Mouse (Mus musculus): Measurements from ENCODE around the gene Serpinb9. TPM values are rescaled to one million over a fixed set of nuclear protein-coding genes. Genes with fewer than 3 reads are reported as not detected.

Serpinb9 gene
- polyA plus RNA-seq, 1 experiment, result not detected

GRCm38 (mm10) chr13:33043542-33043941 lies 40.5 kb downstream of the Serpinb9 start:
- WGBS, result 91% methylated on average over 3 of the region's 3 CpGs
- Histone ChIP-seq H3K4me1 (ENCODE audit: control insufficient read depth, insufficient read depth, low read length) (no peaks in the 10 kb centered on the region), H3K27ac (ENCODE audit: insufficient read depth, low read depth, low read length) (no peak overlapping the region), H3K4me3 (ENCODE audit: insufficient read depth, low read depth, low read length) (no peak overlapping the region)
- no peak for TF ChIP-seq POLR2A (IDR thresholded peaks at IDR 0.05; ENCODE audit: insufficient read depth, low read depth, low read length)
- no peak for TF ChIP-seq CTCF (IDR thresholded peaks at IDR 0.05; ENCODE audit: insufficient read depth, low read depth, low read length)

- H3K4me1 ChIP-seq (ENCODE audit: control insufficient read depth, insufficient read depth, low read length), result no peaks in the 10 kb centered on the region
- H3K4me3 ChIP-seq (ENCODE audit: insufficient read depth, low read depth, low read length), result no peak overlapping the region
- WGBS, result 89% methylated on average over 2 of the region's 2 CpGs
- no peak overlapping the region for H3K27ac ChIP-seq (ENCODE audit: insufficient read depth, low read depth, low read length)
- TF ChIP-seq CTCF (IDR thresholded peaks at IDR 0.05; ENCODE audit: insufficient read depth, low read depth, low read length) (no peak), POLR2A (IDR thresholded peaks at IDR 0.05; ENCODE audit: insufficient read depth, low read depth, low read length) (no peak)
Measured at GRCm38 (mm10) chr13:33047234-33047633, 44.2 kb downstream of the Serpinb9 start.

DNA sequence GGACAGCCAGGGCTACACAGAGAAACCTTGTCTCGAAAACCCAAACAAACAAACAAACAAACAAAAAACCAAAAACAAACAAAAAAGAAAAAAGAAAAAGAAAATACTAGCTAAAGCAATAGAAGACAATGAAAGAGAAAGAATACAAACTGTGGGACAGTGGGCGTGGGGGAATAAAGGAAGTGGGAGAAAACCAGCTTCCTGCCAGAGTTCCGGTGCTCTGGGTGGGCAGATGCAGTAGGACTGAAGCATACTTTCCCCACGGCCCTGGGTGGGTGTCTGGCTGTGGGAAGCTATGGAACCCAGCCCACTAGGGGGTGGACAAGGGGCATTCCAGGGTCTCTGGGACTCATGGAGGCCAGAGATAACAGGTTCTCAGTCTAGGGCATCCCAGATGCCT lies 45.1 kb downstream of the Serpinb9 start:
- Histone ChIP-seq H3K27ac (ENCODE audit: insufficient read depth, low read depth, low read length) (no peak overlapping the region), H3K4me3 (ENCODE audit: insufficient read depth, low read depth, low read length) (no peak overlapping the region), H3K4me1 (ENCODE audit: control insufficient read depth, insufficient read depth, low read length) (no peaks in the 10 kb centered on the region)
- TF ChIP-seq CTCF (IDR thresholded peaks at IDR 0.05; ENCODE audit: insufficient read depth, low read depth, low read length) (no peak), POLR2A (IDR thresholded peaks at IDR 0.05; ENCODE audit: insufficient read depth, low read depth, low read length) (no peak)
- WGBS, result 74% methylated on average over 4 of the region's 4 CpGs

GRCm38 (mm10) chr13:33051697-33052096 lies 48.6 kb downstream of the Serpinb9 start:
- Histone ChIP-seq H3K27ac (ENCODE audit: insufficient read depth, low read depth, low read length) (no peak overlapping the region), H3K4me3 (ENCODE audit: insufficient read depth, low read depth, low read length) (no peak overlapping the region), H3K4me1 (ENCODE audit: control insufficient read depth, insufficient read depth, low read length) (no peaks in the 10 kb centered on the region)
- no peak for TF ChIP-seq POLR2A (IDR thresholded peaks at IDR 0.05; ENCODE audit: insufficient read depth, low read depth, low read length)
- no peak for TF ChIP-seq CTCF (IDR thresholded peaks at IDR 0.05; ENCODE audit: insufficient read depth, low read depth, low read length)
- WGBS, result 67% methylated on average over 3 of the region's 3 CpGs

- H3K4me1 ChIP-seq (ENCODE audit: control insufficient read depth, insufficient read depth, low read length), result no peaks in the 10 kb centered on the region
- WGBS, result 77% methylated on average over 1 of the region's 1 CpGs
Measured at GRCm38 (mm10) chr13:33063048-33063447, 60.0 kb downstream of the Serpinb9 start.

More at GRCm38 (mm10) chr13:33063048-33063447, 60.0 kb downstream of the Serpinb9 start:
- no peak overlapping the region for H3K27ac ChIP-seq (ENCODE audit: insufficient read depth, low read depth, low read length)
- TF ChIP-seq CTCF (IDR thresholded peaks at IDR 0.05; ENCODE audit: insufficient read depth, low read depth, low read length), result no peak
- TF ChIP-seq POLR2A (IDR thresholded peaks at IDR 0.05; ENCODE audit: insufficient read depth, low read depth, low read length), result no peak
- H3K4me3 ChIP-seq (ENCODE audit: insufficient read depth, low read depth, low read length), result no peak overlapping the region

Other genes with a start within 250 kb of the Serpinb9 start
- gene Mylk4, start 219.3 kb upstream of the Serpinb9 start, polyA plus RNA-seq (2012; ENCODE audit: insufficient read depth, insufficient read length, low replicate concordance, missing spikeins), result not detected in 2 replicates
- gene Wrnip1, start 201.2 kb upstream of the Serpinb9 start, polyA plus RNA-seq (2012; ENCODE audit: insufficient read depth, insufficient read length, low replicate concordance, missing spikeins), result not detected in 2 replicates
- gene D930007J09Rik, start 200.4 kb upstream of the Serpinb9 start, polyA plus RNA-seq (2012; ENCODE audit: insufficient read depth, insufficient read length, low replicate concordance, missing spikeins), result not detected in 2 replicates
- not detected in 2 replicates for gene Serpinb1a, start 152.1 kb upstream of the Serpinb9 start, polyA plus RNA-seq (2012; ENCODE audit: insufficient read depth, insufficient read length, low replicate concordance, missing spikeins)
- gene Serpinb1c, start 105.0 kb upstream of the Serpinb9 start, polyA plus RNA-seq (2012; ENCODE audit: insufficient read depth, insufficient read length, low replicate concordance, missing spikeins), result not detected in 2 replicates
- gene Serpinb6b, start 38.0 kb upstream of the Serpinb9 start, polyA plus RNA-seq (2012; ENCODE audit: insufficient read depth, insufficient read length, low replicate concordance, missing spikeins), result not detected in 2 replicates
- gene Serpinb9b, start 24.2 kb downstream of the Serpinb9 start, polyA plus RNA-seq (2012; ENCODE audit: insufficient read depth, insufficient read length, low replicate concordance, missing spikeins), result not detected in 2 replicates
- gene Serpinb1b, start 75.3 kb downstream of the Serpinb9 start, polyA plus RNA-seq (2012; ENCODE audit: insufficient read depth, insufficient read length, low replicate concordance, missing spikeins), result not detected in 2 replicates
- not detected in 2 replicates for gene Serpinb9c, start 156.5 kb downstream of the Serpinb9 start, polyA plus RNA-seq (2012; ENCODE audit: insufficient read depth, insufficient read length, low replicate concordance, missing spikeins)
- not detected in 2 replicates for gene Serpinb9d, start 189.7 kb downstream of the Serpinb9 start, polyA plus RNA-seq (2012; ENCODE audit: insufficient read depth, insufficient read length, low replicate concordance, missing spikeins)
- gene Serpinb9e, start 246.4 kb downstream of the Serpinb9 start, polyA plus RNA-seq (2012; ENCODE audit: insufficient read depth, insufficient read length, low replicate concordance, missing spikeins), result not detected in 2 replicates

Measured in olfactory bulb, adult 2 months (tissue).